Mouse (Mus musculus) spleen, adult 2 months (tissue): ENCODE data around the gene Ankrd13c.

ENCODE experiments used
- CTCF ChIP-seq: fragments of 200-500 bp; IDR thresholded peaks from 2 replicates; pipeline ENCODE4 v1.5.1; 2011; ENCODE audit warnings: mild to moderate bottlenecking, inconsistent platforms; ENCODE audit not compliant: insufficient read depth, insufficient read length, insufficient replicate concordance; ENCODE audit errors: extremely low read depth
- POLR2A ChIP-seq: fragments of 200-500 bp; IDR thresholded peaks from 2 replicates; pipeline ENCODE4 v1.6.1; 2011; ENCODE audit warnings: low read depth, low read length, inconsistent platforms

DNA sequence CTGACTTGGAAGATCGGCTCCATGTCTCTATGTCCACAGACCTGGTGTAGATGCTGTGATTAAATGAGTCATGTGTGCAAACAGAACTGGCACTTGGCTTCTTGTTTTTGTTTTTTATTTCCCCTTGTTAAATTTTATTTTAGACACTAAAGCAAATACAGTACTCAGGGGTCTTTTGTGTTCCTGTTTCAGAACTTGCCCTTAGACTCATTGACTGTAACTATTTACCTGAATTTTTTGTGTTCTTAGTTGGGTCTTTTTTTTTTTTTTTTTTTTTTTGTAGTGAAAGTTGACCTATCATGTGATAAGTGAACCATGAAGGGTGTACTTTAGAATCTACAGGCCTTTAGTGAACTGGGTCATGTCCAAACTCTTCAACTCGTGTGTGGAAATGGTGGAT, 93.7 kb downstream of the Ankrd13c start:
- TF ChIP-seq CTCF (no peak), POLR2A (no peak)
